Mouse (Mus musculus): ENCODE measurements around the gene Mrps14. TPM values are rescaled to one million over a fixed set of nuclear protein-coding genes. Genes with fewer than 3 reads are reported as not detected.

Mrps14 gene
- polyA plus RNA-seq, 1 experiment from 2014 or later = 262 TPM

DNA sequence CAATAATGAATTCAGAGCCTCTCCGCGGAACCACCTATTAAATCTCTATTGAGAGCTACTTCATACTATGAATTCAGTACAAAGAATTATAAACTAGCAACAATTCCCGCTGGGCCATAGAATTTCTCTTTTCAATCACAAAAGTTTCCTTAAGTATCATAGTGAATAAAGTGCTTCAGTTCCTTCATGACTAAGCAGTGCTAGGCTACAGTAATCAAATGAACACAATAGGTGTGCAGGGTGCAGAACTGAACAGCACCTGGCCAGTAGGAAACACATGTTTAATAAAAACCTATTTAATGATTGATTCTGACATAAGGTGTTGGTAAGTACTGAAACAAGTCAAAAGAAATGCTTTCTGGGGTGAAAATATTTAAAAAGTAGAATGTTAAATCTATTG, 37.1 kb downstream of the Mrps14 start:
- 89% methylated on average over 3 of the region's 3 CpGs for WGBS (ENCODE audit: insufficient replicate concordance)
- Histone ChIP-seq H3K9me3 (replicated peaks) (no peaks in the 10 kb centered on the region), H3K4me3 (no peak overlapping the region), H3K4me2 (no peak overlapping the region), H3K36me3 (peaks cover 9% of the 10 kb centered on the region), H3K27ac (no peak overlapping the region), H3K4me1 (peaks cover 6% of the 10 kb centered on the region; the same call in 1 of the 2 replicates), H3K9ac (no peak overlapping the region), H3K27me3 (replicated peaks) (no peaks in the 10 kb centered on the region)
- no peak for ATAC-seq

DNA sequence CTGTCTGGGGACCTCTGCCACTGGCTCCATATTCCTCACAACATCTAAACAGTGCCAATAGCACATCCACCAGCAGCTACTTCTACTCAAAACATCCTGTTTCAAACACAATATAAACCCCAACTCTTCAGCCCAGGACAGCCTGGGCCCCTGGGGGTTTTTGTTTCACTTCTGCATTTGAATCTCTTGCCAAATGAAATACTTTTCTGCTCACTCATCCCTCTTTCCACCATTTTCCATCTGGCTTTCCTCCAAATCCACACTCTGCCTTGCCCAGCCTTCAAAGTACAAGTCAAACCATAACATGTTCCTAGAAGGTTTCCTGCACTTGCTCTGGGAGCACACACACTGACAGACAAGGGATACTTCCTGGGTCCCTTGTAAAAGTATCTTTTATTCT, 38.9 kb downstream of the Mrps14 start:
- Histone ChIP-seq H3K4me1 (no peaks in the 10 kb centered on the region), H3K9ac (no peak overlapping the region), H3K4me2 (no peak overlapping the region), H3K27me3 (replicated peaks) (no peaks in the 10 kb centered on the region), H3K9me3 (replicated peaks) (no peaks in the 10 kb centered on the region), H3K4me3 (no peak overlapping the region), H3K36me3 (peaks cover 11% of the 10 kb centered on the region), H3K27ac (peak overlapping the region; percentile 32; the same call in 1 of the 2 replicates)
- ATAC-seq = no peak

DNA sequence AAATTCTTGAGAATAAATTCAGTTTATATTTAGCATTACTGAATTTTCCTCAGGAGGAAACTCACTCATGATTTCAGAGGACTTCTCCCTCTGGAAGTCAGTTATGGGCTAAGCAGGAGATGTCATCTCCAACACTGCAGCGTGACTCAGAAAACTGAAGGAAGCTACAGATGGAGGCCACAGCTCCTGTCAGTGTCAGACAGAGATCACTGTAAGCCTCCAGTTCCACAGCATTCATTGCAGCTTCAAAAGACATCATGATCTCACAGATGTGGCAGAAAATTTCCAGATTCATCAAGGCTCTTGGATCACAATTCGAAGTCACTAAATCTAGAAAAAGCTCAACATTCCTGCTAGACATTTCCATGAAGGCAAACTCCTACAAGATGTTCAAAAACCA, 43.0 kb downstream of the Mrps14 start:
- no peak overlapping the region for H3K27ac ChIP-seq
- no peak overlapping the region for H3K9ac ChIP-seq
- peaks cover 28% of the 10 kb centered on the region for H3K36me3 ChIP-seq
- H3K4me1 ChIP-seq = no peaks in the 10 kb centered on the region
- no peaks in the 10 kb centered on the region for H3K9me3 ChIP-seq (replicated peaks)
- 82% methylated on average over 2 of the region's 2 CpGs for WGBS (ENCODE audit: insufficient replicate concordance)
- no peak overlapping the region for H3K4me2 ChIP-seq
- no peak for ATAC-seq
- H3K27me3 ChIP-seq (replicated peaks) = no peaks in the 10 kb centered on the region
- H3K4me3 ChIP-seq = no peak overlapping the region

- Histone ChIP-seq H3K36me3 (peaks cover 28% of the 10 kb centered on the region), H3K4me1 (no peaks in the 10 kb centered on the region), H3K4me3 (no peak overlapping the region), H3K27me3 (replicated peaks) (no peaks in the 10 kb centered on the region), H3K9ac (no peak overlapping the region), H3K4me2 (no peak overlapping the region), H3K27ac (no peak overlapping the region), H3K9me3 (replicated peaks) (no peaks in the 10 kb centered on the region)
- WGBS (ENCODE audit: insufficient replicate concordance) = 82% methylated on average over 1 of the region's 1 CpGs
- ATAC-seq = no peak
Observed at GRCm38 (mm10) chr1:160238852-160239443, 43.9 kb downstream of the Mrps14 start.

- no peaks in the 10 kb centered on the region for H3K27me3 ChIP-seq (replicated peaks)
- no peak for ATAC-seq
- WGBS (ENCODE audit: insufficient replicate concordance) = 86% methylated on average over 2 of the region's 2 CpGs
- peaks cover 28% of the 10 kb centered on the region for H3K36me3 ChIP-seq
- no peak overlapping the region for H3K4me3 ChIP-seq
- no peak overlapping the region for H3K27ac ChIP-seq
- no peak overlapping the region for H3K9ac ChIP-seq
- H3K4me1 ChIP-seq = no peaks in the 10 kb centered on the region
- H3K9me3 ChIP-seq (replicated peaks) = no peaks in the 10 kb centered on the region
- H3K4me2 ChIP-seq = no peak overlapping the region
Observed at GRCm38 (mm10) chr1:160240091-160240490, 45.1 kb downstream of the Mrps14 start.

GRCm38 (mm10) chr1:160244689-160245088, 49.7 kb downstream of the Mrps14 start:
- Histone ChIP-seq H3K36me3 (peaks cover 19% of the 10 kb centered on the region), H3K9ac (no peak overlapping the region), H3K27me3 (replicated peaks) (no peaks in the 10 kb centered on the region), H3K4me1 (0 out of 2 replicates have a peak, but pooled peaks cover 3% of the 10 kb centered on the region), H3K9me3 (replicated peaks) (no peaks in the 10 kb centered on the region), H3K4me2 (no peak overlapping the region), H3K4me3 (no peak overlapping the region), H3K27ac (no peak overlapping the region)
- WGBS (ENCODE audit: insufficient replicate concordance) = 78% methylated on average over 5 of the region's 5 CpGs
- ATAC-seq = no peak

GRCm38 (mm10) chr1:160245954-160246353, 50.9 kb downstream of the Mrps14 start:
- no peak overlapping the region for H3K27ac ChIP-seq
- no peak overlapping the region for H3K4me2 ChIP-seq
- no peaks in the 10 kb centered on the region for H3K27me3 ChIP-seq (replicated peaks)
- no peak overlapping the region for H3K9ac ChIP-seq
- ATAC-seq = no peak
- no peaks in the 10 kb centered on the region for H3K9me3 ChIP-seq (replicated peaks)
- H3K36me3 ChIP-seq = peaks cover 11% of the 10 kb centered on the region
- 39% methylated on average over 2 of the region's 2 CpGs for WGBS (ENCODE audit: insufficient replicate concordance)
- H3K4me1 ChIP-seq = 0 out of 2 replicates have a peak, but pooled peaks cover 3% of the 10 kb centered on the region
- H3K4me3 ChIP-seq = no peak overlapping the region

- no peak overlapping the region for H3K4me3 ChIP-seq
- 76% methylated on average over 4 of the region's 4 CpGs for WGBS (ENCODE audit: insufficient replicate concordance)
- no peaks in the 10 kb centered on the region for H3K9me3 ChIP-seq (replicated peaks)
- 0 out of 2 replicates have a peak, but pooled peaks cover 3% of the 10 kb centered on the region for H3K4me1 ChIP-seq
- H3K27ac ChIP-seq = no peak overlapping the region
- no peak overlapping the region for H3K9ac ChIP-seq
- no peaks in the 10 kb centered on the region for H3K27me3 ChIP-seq (replicated peaks)
- no peak for ATAC-seq
- H3K36me3 ChIP-seq = 0 out of 2 replicates have a peak, but pooled peaks cover 4% of the 10 kb centered on the region
- no peak overlapping the region for H3K4me2 ChIP-seq
Observed at GRCm38 (mm10) chr1:160246844-160247243, 51.8 kb downstream of the Mrps14 start.

- H3K27ac ChIP-seq = no peak overlapping the region
- no peaks in the 10 kb centered on the region for H3K27me3 ChIP-seq (replicated peaks)
- WGBS (ENCODE audit: insufficient replicate concordance) = 73% methylated on average over 9 of the region's 9 CpGs
- 0 out of 2 replicates have a peak, but pooled peaks cover 3% of the 10 kb centered on the region for H3K4me1 ChIP-seq
- ATAC-seq = no peak
- H3K36me3 ChIP-seq = no peaks in the 10 kb centered on the region
- H3K4me3 ChIP-seq = no peak overlapping the region
- H3K9me3 ChIP-seq (replicated peaks) = no peaks in the 10 kb centered on the region
- no peak overlapping the region for H3K9ac ChIP-seq
- H3K4me2 ChIP-seq = no peak overlapping the region
Observed at GRCm38 (mm10) chr1:160247473-160247872, 52.5 kb downstream of the Mrps14 start.

DNA sequence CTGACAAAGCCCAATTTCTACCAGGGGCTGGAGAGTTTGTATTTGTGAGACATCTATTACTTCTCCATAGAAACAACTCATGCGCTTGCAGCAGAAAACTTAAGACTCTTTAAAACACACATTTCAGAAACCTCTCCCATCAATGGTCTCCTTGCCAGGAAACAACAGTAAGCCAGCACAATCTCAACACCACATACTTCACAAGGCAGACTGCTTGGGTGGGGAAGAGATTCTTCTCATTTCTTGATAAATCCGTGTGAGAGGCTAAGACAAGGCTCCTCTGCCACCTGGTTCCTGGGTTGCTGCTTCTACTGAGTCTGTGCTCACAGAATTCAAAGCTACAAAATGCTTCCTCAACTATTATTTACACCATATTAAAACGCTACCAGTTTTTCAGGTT, 54.8 kb downstream of the Mrps14 start:
- H3K4me2 ChIP-seq = no peak overlapping the region
- no peak overlapping the region for H3K9ac ChIP-seq
- no peak overlapping the region for H3K4me3 ChIP-seq
- H3K9me3 ChIP-seq (replicated peaks) = no peaks in the 10 kb centered on the region
- H3K27me3 ChIP-seq (replicated peaks) = no peaks in the 10 kb centered on the region
- ATAC-seq = no peak
- whole genome bisulfite sequencing (ENCODE audit: insufficient replicate concordance) = 54% methylated on average over 3 of the region's 3 CpGs
- 0 out of 2 replicates have a peak, but pooled peaks cover 3% of the 10 kb centered on the region for H3K4me1 ChIP-seq
- peaks cover 11% of the 10 kb centered on the region; the same call in 1 of the 2 replicates for H3K36me3 ChIP-seq
- H3K27ac ChIP-seq = no peak overlapping the region

DNA sequence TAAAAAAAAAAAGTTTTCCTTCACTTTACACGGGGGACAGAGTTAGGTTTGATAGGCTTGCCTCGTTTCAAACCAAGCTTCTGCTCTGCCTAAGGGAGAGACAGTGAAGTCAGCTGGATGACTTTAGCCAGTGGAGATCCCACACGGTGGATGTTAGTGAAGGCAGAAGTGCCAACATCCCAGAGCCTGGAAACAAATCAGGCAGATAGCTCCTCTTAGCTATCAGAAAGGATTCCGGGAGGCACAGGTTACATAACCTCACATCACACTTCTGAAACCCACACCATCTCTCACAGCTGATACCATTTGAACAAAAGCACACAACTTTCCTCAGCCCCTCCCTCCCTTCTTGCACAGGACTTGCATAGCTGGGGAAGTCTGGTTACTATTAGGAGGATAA, 55.8 kb downstream of the Mrps14 start:
- Histone ChIP-seq H3K4me1 (0 out of 2 replicates have a peak, but pooled peaks cover 3% of the 10 kb centered on the region), H3K9me3 (replicated peaks) (no peaks in the 10 kb centered on the region), H3K27ac (no peak overlapping the region), H3K27me3 (replicated peaks) (no peaks in the 10 kb centered on the region), H3K9ac (no peak overlapping the region), H3K4me2 (no peak overlapping the region), H3K36me3 (peaks cover 18% of the 10 kb centered on the region), H3K4me3 (no peak overlapping the region)
- WGBS (ENCODE audit: insufficient replicate concordance) = 58% methylated on average over 4 of the region's 4 CpGs
- no peak for ATAC-seq

- 0 out of 2 replicates have a peak, but pooled peaks cover 3% of the 10 kb centered on the region for H3K4me1 ChIP-seq
- H3K27ac ChIP-seq = no peak overlapping the region
- no peaks in the 10 kb centered on the region for H3K27me3 ChIP-seq (replicated peaks)
- H3K4me3 ChIP-seq = no peak overlapping the region
- ATAC-seq = no peak
- WGBS (ENCODE audit: insufficient replicate concordance) = 72% methylated on average over 5 of the region's 5 CpGs
- H3K4me2 ChIP-seq = no peak overlapping the region
- H3K36me3 ChIP-seq = peaks cover 22% of the 10 kb centered on the region
- H3K9me3 ChIP-seq (replicated peaks) = no peaks in the 10 kb centered on the region
- no peak overlapping the region for H3K9ac ChIP-seq
Observed at GRCm38 (mm10) chr1:160251388-160252007, 56.5 kb downstream of the Mrps14 start.

Data from liver, embryonic 12.5 days (tissue).